Mouse (Mus musculus): ENCODE data around the gene Cstf3. TPM values are rescaled to one million over a fixed set of nuclear protein-coding genes. Genes with fewer than 3 reads are reported as not detected.

The Cstf3 gene
- total RNA-seq, 2 experiments from 2014 or later, result 9.1 to 9.8 TPM

- DNase-seq, result no peak
These were observed 14.4 kb downstream of the Cstf3 start for GRCm38 (mm10) chr2:104604718-104605117.

- DNase-seq, result no peak
These were observed 15.2 kb downstream of the Cstf3 start for GRCm38 (mm10) chr2:104605560-104605959.

GRCm38 (mm10) chr2:104614786-104615185, 24.5 kb downstream of the Cstf3 start:
- DNase-seq, result no peak

DNA sequence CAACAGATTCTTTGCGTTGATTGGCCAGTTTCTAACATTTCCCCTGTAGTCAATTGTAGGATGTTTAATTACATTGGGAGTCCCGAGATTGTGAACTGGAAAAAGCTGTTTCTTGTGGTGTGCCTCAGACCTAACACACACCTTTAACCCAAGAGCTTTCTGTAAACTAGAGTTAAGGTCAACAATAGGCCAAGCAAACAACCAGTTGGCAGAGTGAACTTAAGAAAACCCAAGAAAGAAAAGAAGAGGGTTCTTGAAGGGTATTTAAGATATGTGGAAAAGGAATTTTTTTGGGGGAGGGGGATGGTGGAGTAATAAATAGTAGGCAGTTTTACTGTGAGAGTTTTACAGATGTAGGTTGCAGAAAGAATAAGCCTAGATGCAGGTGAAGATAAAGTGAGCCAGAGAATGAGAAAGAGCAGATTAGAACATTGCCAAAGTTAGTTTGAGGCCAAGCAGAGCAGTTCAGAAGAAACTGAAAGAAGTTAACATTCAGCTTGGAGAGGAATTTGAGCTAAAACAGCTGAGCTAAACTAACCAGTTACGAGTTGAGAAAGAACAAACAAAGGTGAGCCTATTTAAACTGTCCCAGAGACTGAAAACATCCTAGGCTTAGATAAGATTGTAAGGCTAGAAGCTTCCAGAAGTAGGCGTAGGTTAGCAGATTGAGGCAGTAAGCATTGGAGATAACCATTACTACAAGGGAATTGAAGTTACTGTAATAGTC, 25.8 kb downstream of the Cstf3 start:
- no peak for DNase-seq

DNA sequence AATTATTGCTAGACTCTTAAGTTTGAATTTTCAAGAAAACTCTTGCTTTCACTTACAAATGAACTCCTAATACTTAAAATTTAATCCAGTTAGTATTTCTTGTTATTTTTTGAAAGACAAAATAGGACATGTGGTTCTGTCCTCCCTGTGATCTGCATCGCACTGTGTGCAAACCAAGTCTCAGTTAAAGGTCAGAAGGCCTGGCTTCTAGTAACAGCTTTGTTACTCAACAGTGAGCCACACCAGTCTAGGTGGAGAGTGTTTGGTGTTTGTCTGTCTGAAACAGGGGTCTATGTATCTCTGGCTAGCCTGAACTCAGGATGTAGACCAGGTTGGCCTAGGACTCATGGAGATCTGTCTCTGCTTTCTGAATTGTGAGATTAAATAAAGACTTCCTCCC, 68.3 kb downstream of the Cstf3 start:
- DNase-seq, result no peak

DNA sequence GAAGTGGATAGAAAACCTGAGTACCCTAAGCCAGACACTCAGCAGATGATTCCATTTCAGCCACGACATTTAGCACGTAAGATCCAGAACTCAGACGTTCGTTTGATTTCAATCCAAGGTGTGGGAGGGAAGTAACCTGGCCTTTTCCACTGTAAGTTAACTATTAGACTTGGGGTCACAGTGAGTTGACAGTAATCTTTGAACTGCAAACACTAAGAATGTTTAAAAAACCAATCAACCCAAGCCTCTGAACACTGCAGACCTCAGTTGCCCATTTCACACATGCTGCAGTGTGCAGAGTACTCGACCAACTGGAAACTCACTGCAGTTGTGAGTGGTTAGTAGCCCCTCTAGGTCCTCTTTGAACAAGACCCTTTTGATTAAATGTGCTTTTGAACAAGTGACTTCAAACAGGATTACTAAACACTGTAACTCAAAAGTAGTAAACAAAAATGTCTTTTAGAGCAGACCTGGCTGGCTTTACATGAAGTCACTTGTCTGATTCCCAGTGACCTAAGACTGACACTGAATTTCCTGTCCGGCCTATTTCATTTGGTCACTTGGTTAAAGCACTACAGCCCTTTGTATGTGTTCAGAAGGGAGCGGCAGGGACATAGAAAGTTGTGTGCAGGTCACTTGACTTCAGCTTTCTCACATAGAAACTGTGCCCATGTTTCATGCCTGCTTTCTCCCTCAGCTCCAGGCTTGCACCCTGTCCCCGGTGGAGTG, 73.2 kb downstream of the Cstf3 start:
- DNase-seq, result no peak

DNA sequence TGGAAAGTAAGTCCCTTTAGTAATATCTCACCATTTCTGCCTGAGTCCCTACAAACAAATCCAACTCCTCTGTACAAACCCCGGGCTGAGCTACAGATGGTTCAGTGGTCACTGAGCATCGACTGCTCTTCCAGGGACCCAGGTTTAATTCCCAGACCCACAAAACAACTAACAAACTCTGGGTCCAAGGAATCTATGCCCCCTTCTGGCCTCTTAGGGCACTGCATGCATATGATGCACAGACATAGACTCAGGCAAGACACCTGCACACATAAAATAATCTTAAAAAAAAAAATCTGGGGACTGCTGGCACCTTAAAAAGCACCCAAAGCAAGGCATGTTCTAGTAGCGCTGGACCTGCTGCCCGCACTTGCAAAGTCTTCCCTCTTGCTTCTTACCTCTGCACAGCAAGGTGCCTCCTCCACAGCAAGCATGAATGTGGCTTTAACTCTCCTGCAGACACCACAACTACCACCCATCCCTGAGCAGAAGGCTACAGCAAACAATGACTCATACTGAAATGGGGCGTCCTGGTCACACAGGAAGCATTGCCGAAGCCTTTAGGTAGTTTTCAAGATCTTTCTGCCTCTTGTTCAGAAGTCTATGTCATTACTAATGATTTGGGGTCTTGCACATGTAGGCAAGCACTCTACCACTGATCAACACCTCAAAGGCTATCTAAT, 78.9 kb downstream of the Cstf3 start:
- no peak for DNase-seq

- no peak for DNase-seq
These were observed 81.4 kb downstream of the Cstf3 start for GRCm38 (mm10) chr2:104671724-104672123.

DNA sequence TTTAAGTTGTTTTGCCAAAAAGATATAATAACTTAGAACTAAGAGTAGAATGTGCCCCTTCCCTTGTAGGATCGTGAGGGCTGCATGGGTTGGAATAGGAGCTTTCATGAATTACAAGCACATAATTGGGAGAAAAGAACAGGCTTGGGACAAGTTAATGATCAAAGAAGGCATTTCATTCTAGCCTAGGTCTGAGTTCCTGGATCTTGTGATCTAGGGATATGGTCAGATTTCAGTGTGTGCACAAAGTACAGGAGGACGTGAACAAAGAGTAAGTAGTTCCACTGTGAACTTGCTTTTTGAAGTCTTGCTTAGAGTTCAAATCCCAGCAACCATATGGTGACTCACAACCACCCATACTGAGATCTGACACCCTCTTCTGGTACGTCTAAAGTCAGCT, 87.0 kb downstream of the Cstf3 start:
- DNase-seq, result no peak

- DNase-seq, result no peak
These were observed 94.4 kb downstream of the Cstf3 start for GRCm38 (mm10) chr2:104684771-104685170.

GRCm38 (mm10) chr2:104685418-104685817, 95.1 kb downstream of the Cstf3 start:
- peak; percentile 65 for DNase-seq

- no peak for DNase-seq
These were observed 96.9 kb downstream of the Cstf3 start for GRCm38 (mm10) chr2:104687261-104687660.

DNA sequence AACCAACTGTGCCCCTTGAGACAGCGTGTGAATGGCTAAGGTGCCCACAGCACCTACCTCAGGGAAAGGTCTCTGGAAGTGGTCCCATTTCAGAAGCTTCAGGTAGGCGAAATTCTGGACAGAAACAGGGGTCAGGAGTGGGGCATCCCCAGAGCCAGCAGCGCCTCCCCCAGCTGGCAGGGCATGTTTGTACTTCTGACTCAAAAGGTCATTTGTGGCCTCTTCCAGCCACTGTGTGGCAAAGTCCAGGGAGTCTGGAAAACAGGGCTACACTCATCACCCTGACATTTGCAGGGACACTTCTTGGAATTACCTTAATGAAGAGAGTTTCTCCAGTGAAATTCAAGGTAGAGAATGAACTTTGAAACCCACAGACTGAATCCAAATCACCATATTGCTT, 98.0 kb downstream of the Cstf3 start:
- no peak for DNase-seq

DNA sequence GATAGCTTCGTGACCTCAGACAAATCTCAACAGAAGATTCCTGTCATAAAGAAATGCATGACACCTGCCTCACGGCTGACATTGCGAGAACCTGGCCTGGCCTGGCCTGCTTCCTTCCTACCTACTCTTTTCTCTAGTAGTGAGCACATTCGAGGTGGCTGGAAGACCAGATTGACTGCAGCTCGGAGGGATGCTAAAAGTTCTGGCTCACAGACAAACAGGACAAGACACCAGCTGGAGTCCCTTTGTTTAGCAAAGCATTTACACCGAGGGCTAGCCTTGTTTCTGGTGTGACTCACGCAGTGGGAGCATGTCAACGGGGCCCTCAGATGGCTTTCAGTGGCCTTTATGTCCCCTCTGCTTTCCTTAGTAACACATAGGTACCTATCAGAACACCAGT, 98.4 kb downstream of the Cstf3 start:
- no peak for DNase-seq

GRCm38 (mm10) chr2:104690720-104691119, 100.4 kb downstream of the Cstf3 start:
- DNase-seq, result no peak

GRCm38 (mm10) chr2:104692551-104692950, 102.2 kb downstream of the Cstf3 start:
- DNase-seq, result no peak

- no peak for DNase-seq
These were observed 109.3 kb downstream of the Cstf3 start for GRCm38 (mm10) chr2:104699659-104700058.

DNA sequence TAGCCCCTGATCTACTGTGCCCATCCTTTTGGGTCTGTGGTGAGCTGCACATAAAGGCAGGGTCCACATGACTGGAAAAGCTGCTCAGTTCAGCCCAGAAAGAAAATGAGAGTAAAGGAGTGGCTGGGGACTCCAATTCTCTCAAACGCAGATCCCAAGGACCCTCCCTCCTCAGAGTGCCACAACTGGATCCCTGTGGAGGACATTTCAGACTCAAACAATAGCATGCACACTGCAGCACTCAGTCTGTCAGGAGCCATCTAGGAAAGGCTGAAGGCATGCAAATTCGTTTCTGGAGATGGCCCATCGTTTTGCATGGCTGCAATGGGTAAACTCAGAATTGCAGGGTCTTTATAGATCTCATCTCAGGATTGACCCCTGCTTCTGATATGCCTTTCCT, 112.8 kb downstream of the Cstf3 start:
- no peak for DNase-seq

- no peak for DNase-seq
These were observed 114.0 kb downstream of the Cstf3 start for GRCm38 (mm10) chr2:104704355-104704754.

DNA sequence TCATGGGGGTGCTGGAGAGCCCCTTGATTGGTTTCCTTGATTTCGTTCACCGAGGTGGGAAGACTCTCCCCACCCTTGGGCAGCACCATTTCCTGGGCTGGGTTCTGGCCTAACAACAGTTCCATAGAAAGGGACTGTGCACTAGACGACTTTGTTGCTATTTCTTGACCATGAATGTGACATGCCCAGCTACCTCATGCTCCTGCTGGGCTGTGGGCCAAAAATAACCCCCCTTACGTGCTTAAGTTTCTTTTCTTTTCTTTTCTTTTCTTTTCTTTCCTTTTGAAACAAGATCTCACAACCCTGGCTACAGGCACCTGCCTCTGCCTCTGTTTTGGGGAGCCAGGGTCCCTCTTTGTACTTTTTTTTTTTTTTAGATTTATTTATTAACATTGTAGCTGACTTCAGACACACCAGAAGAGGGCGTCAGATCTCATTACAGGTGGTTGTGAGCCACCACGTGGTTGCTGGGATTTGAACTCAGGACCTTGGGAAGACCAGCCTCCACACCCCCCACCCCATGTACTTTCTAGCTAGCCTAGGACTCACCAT, 119.5 kb downstream of the Cstf3 start:
- no peak for DNase-seq

GRCm38 (mm10) chr2:104710670-104711370, 120.5 kb downstream of the Cstf3 start:
- DNase-seq, result no peak

Measured in gastrocnemius, postnatal 25 days (tissue).